In the genomic region with DNA sequence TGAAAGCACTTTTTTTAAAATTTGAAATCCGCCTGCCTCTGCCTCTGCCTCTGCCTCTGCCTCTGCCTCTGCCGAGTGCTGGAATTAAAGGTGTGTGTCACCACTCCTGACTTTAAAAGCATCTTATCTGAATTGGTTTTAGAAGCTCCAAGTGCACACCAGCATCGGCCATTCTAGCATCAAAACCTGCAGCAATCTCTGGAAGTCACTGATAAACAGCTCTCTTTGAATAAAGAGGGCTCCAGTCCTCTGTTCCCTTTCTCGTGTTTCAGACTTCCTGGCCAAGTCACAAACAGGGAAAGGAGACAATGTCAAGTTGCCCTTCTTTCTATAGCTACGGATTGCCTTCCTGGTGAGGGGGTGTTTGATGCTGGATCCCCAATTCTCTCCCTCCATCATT, we compare ENCODE assay signal across 12 mouse cellular contexts.
A peak's percentile ranks its signal among the peaks of the same experiment; 100 is the strongest.
DNase-seq lines count a peak whose midpoint lies in the region; ATAC-seq lines count a peak whose summit lies in the region.
"Had no signal": no experiment of that assay in that cellular context is flagged by ENCODE, and none has a peak within 500 bp of the region (broad histone marks: within the 10 kb centered on the region; RNA-seq: fewer than 3 reads in every experiment).

No protein-coding gene starts in this region.

- H3K27ac ChIP-seq in heart, embryonic 11.5 days (ENCODE audit: low read depth, low read length): peak overlapping the region; percentile 50; the same call in 1 of the 2 replicates
- peak overlapping the region; percentile 41 for H3K27ac ChIP-seq in kidney, embryonic 16.5 days (ENCODE audit: low read length)
- peak overlapping the region; percentile 28; the same call in 1 of the 2 replicates for H3K27ac ChIP-seq in embryonic facial prominence, embryonic 14.5 days (replicated peaks; ENCODE audit: low read depth, low read length)
- H3K27ac ChIP-seq in liver, embryonic 13.5 days: peak overlapping the region; percentile 20; the same call in 1 of the 2 replicates

- H3K4me1 ChIP-seq in heart, embryonic 11.5 days (ENCODE audit: control insufficient read depth, insufficient read depth, low read length): peaks cover 21% of the 10 kb centered on the region
- peaks cover 11% of the 10 kb centered on the region for H3K4me1 ChIP-seq in kidney, embryonic 16.5 days (ENCODE audit: insufficient read depth, low read length)
- H3K4me1 ChIP-seq in embryonic facial prominence, embryonic 14.5 days (ENCODE audit: control insufficient read depth, insufficient read depth, low read length): peaks cover 18% of the 10 kb centered on the region
- peaks cover 24% of the 10 kb centered on the region for H3K4me1 ChIP-seq in liver, embryonic 13.5 days (replicated peaks)

- no peaks in the 10 kb centered on the region; the same call in 1 of the 2 replicates for H3K27me3 ChIP-seq in heart, embryonic 11.5 days (ENCODE audit: control insufficient read depth, insufficient read depth, low read length)
- no peaks in the 10 kb centered on the region for H3K27me3 ChIP-seq in kidney, embryonic 16.5 days (ENCODE audit: insufficient read depth, low read length)
- no peaks in the 10 kb centered on the region for H3K27me3 ChIP-seq in embryonic facial prominence, embryonic 14.5 days (replicated peaks; ENCODE audit: control insufficient read depth, insufficient read depth, low read length)
- peaks cover 9% of the 10 kb centered on the region for H3K27me3 ChIP-seq in liver, embryonic 13.5 days

- 27% methylated on average over 5 of the region's 5 CpGs for WGBS in heart, embryonic 11.5 days (ENCODE audit: insufficient replicate concordance)
- 64% methylated on average over 5 of the region's 5 CpGs for WGBS in kidney, embryonic 16.5 days
- WGBS in embryonic facial prominence, embryonic 14.5 days: 58% methylated on average over 5 of the region's 5 CpGs
- 24% methylated on average over 5 of the region's 5 CpGs for WGBS in liver, embryonic 13.5 days (ENCODE audit: insufficient replicate concordance)

- no peak overlapping the region for H3K9ac ChIP-seq in heart, embryonic 11.5 days (ENCODE audit: low read depth, low read length)
- H3K9ac ChIP-seq in kidney, embryonic 16.5 days (replicated peaks; ENCODE audit: low read length): no peak overlapping the region
- no peak overlapping the region for H3K9ac ChIP-seq in embryonic facial prominence, embryonic 14.5 days (ENCODE audit: low read depth, low read length)
- no peak overlapping the region for H3K9ac ChIP-seq in liver, embryonic 13.5 days

- no peak overlapping the region for H3K4me3 ChIP-seq in heart, embryonic 11.5 days (ENCODE audit: low read depth, low read length)
- no peak overlapping the region for H3K4me3 ChIP-seq in kidney, embryonic 16.5 days (ENCODE audit: low read length)
- H3K4me3 ChIP-seq in embryonic facial prominence, embryonic 14.5 days (ENCODE audit: low read depth, low read length): no peak overlapping the region
- H3K4me3 ChIP-seq in liver, embryonic 13.5 days (replicated peaks): no peak overlapping the region

- no peak overlapping the region for H3K4me2 ChIP-seq in heart, embryonic 11.5 days
- no peak overlapping the region for H3K4me2 ChIP-seq in kidney, embryonic 16.5 days (replicated peaks; ENCODE audit: low read depth, low read length)
- no peak overlapping the region for H3K4me2 ChIP-seq in embryonic facial prominence, embryonic 14.5 days (ENCODE audit: low read depth, low read length)
- no peak overlapping the region for H3K4me2 ChIP-seq in liver, embryonic 13.5 days

- no peak for DNase-seq in heart, adult 11 months
- DNase-seq in kidney, postnatal 10 days: no peak
- DNase-seq in embryonic facial prominence, embryonic 14.5 days (ENCODE audit: low spot score): no peak
- DNase-seq in liver, embryonic 13.5 days: no peak
- no peak for DNase-seq in cerebellum, adult 11-12 months
- no peak for DNase-seq in cerebellum, adult 9-11 months
- DNase-seq: adrenal gland, adult 2 months; B cell, adult 2 months; cerebellum, postnatal 25 days; thymus, adult 2 months had no signal

- no peaks in the 10 kb centered on the region; the same call in 1 of the 2 replicates for H3K9me3 ChIP-seq in heart, embryonic 11.5 days (replicated peaks; ENCODE audit: control insufficient read depth, low read length)
- no peaks in the 10 kb centered on the region for H3K9me3 ChIP-seq in kidney, embryonic 16.5 days (ENCODE audit: low read length)
- peaks cover 5% of the 10 kb centered on the region; the same call in 1 of the 2 replicates for H3K9me3 ChIP-seq in embryonic facial prominence, embryonic 14.5 days (ENCODE audit: control insufficient read depth, low read length)
- H3K9me3 ChIP-seq in liver, embryonic 13.5 days (replicated peaks): no peaks in the 10 kb centered on the region

- no peaks in the 10 kb centered on the region for H3K36me3 ChIP-seq in heart, embryonic 11.5 days (ENCODE audit: control insufficient read depth, insufficient read depth, low read length)
- H3K36me3 ChIP-seq in kidney, embryonic 16.5 days (ENCODE audit: insufficient read depth, low read length): no peaks in the 10 kb centered on the region
- no peaks in the 10 kb centered on the region for H3K36me3 ChIP-seq in embryonic facial prominence, embryonic 14.5 days (ENCODE audit: control insufficient read depth, insufficient read depth, low read length)
- H3K36me3 ChIP-seq in liver, embryonic 13.5 days: peaks cover 6% of the 10 kb centered on the region

- no peak for ATAC-seq in heart, embryonic 11.5 days (replicated peaks; ENCODE audit: insufficient number of reproducible peaks, low FRiP score, low TSS enrichment)
- no peak for ATAC-seq in kidney, embryonic 16.5 days (ENCODE audit: low FRiP score, low TSS enrichment)
- no peak for ATAC-seq in embryonic facial prominence, embryonic 14.5 days (ENCODE audit: low read depth)
- no peak for ATAC-seq in liver, embryonic 13.5 days (ENCODE audit: low read depth)
